Mouse (Mus musculus) lung, embryonic 14.5 days (tissue): Measurements from ENCODE around the gene Arfgap2. TPM values are rescaled to one million over a fixed set of nuclear protein-coding genes. Genes with fewer than 3 reads are reported as not detected.

Experiments
- ATAC-seq: fragments of 200-750 bp; cut with Nextera tagmentation; 2 replicates; pipeline ENCODE4 v1.8.0; 2017; ENCODE audit warnings: mild to moderate bottlenecking, moderate TSS enrichment, moderate library complexity; ENCODE audit not compliant: insufficient read depth
- DNase-seq: peaks from one replicate; pipeline ENCODE4 v3.0.0-alpha.2; 2015
- H3K27ac ChIP-seq: fragments of 300-500 bp; sonication (generic); 2 replicates; pipeline ENCODE4 v1.5.1; 2014; ENCODE audit warnings: low read depth, mild to moderate bottlenecking, moderate library complexity
- H3K27me3 ChIP-seq: fragments of 300-500 bp; sonication (generic); 2 replicates; pipeline ENCODE4 v1.6.1; 2014; ENCODE audit warnings: low read length, control low read depth; ENCODE audit not compliant: insufficient read depth
- H3K36me3 ChIP-seq: fragments of 300-500 bp; sonication (generic); 2 replicates; pipeline ENCODE4 v1.6.1; 2014; ENCODE audit warnings: control low read depth; ENCODE audit not compliant: insufficient read depth
- H3K4me1 ChIP-seq: fragments of 300-500 bp; sonication (generic); 2 replicates; pipeline ENCODE4 v1.6.1; 2014; ENCODE audit warnings: antibody characterized with exemption, control low read depth; ENCODE audit not compliant: insufficient read depth
- H3K4me2 ChIP-seq: fragments of 300-500 bp; sonication (generic); 2 replicates; pipeline ENCODE4 v1.6.1; 2014; ENCODE audit warnings: mild to moderate bottlenecking
- H3K4me3 ChIP-seq: fragments of 300-500 bp; sonication (generic); 2 replicates; pipeline ENCODE4 v1.5.1; 2014; ENCODE audit warnings: low read depth, low read length
- H3K9ac ChIP-seq: fragments of 300-500 bp; sonication (generic); 2 replicates; pipeline ENCODE4 v1.6.1; 2014
- H3K9me3 ChIP-seq: fragments of 300-500 bp; sonication (generic); 2 replicates; pipeline ENCODE4 v1.6.1; 2016; ENCODE audit warnings: low read depth, low read length, control low read depth
- CTCF ChIP-seq: IDR thresholded peaks from 2 replicates; pipeline ENCODE4 v1.5.1; 2016; ENCODE audit warnings: antibody characterized with exemption, low read depth
- WGBS: fragments of 180-500 bp; shearing (Covaris S2); extraction: QIAGEN DNeasy Blood & Tissue Kit; methylation state at CpG from one replicate; pipeline ENCODE4 v1.1.7; 2014; 5-methylcytosine and 5-hydroxymethylcytosine counted together
- polyA plus RNA-seq: library from polyadenylated mRNA; unstranded; fragments of >200 nt; fragmentation: Nextera tagmentation; extraction: Ambion mirVana; gene quantifications from 2 replicates; pipeline ENCODE4 v1.2.1, GENCODE M21; 2014

Arfgap2 gene
- polyA plus RNA-seq, 1 experiment from 2014 or later, result 81.1 TPM

DNA sequence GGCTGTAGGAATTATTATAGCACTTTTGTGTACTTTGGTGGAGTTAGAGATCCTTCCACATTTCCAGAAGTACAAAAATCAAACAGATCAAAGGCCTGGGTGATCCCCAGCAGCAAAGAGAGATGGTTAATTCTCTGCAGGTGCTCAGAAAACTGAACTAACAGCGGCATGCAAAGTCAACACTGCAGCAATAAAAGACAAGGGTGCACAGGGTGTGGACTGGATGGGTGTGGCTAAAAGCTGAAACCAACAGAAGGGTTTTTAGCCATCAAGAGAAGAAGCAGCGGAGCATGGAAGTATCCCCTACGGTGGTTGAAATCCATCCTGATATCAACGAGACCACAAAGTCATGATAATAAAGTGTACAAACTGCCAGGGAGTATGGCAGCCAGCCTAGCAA lies 57.7 kb downstream of the Arfgap2 start:
- Histone ChIP-seq H3K27ac (peak overlapping the region; percentile 15; the same call in 1 of the 2 replicates), H3K9me3 (no peaks in the 10 kb centered on the region), H3K4me3 (no peak overlapping the region), H3K9ac (no peak overlapping the region), H3K4me2 (no peak overlapping the region), H3K36me3 (no peaks in the 10 kb centered on the region), H3K27me3 (no peaks in the 10 kb centered on the region), H3K4me1 (0 out of 2 replicates have a peak, but pooled peaks cover 4% of the 10 kb centered on the region)
- TF ChIP-seq CTCF, result no peak
- ATAC-seq (no peak), DNase-seq (no peak)
- 70% methylated on average over 4 of the region's 4 CpGs for WGBS

DNA sequence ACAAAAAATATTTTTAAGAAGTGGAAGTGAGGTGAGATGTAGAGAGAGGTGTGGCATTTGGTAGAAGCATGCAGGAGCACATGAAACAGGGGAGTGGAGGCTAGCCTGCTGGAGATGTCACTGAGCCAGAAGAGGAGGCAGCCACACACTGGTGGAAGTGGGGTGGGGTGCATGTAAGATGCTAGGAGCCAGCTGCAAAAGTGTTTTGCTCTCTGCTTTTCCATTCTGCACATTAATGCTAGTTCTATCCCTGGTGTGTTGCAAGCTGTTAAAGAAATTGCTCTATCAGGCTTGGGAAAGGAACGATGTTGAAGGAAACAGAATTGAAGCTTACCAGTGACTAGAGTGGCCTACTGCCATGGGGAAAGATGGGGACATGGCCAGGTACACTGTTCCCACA lies 59.6 kb downstream of the Arfgap2 start:
- TF ChIP-seq CTCF, result no peak
- 0 out of 2 replicates have a peak overlapping the region, but pooled peaks have one; percentile 24 for H3K27ac ChIP-seq
- H3K9ac ChIP-seq, result no peak overlapping the region
- H3K4me2 ChIP-seq, result no peak overlapping the region
- no peak for DNase-seq
- H3K4me3 ChIP-seq, result no peak overlapping the region
- H3K4me1 ChIP-seq, result 0 out of 2 replicates have a peak, but pooled peaks cover 4% of the 10 kb centered on the region
- H3K36me3 ChIP-seq, result no peaks in the 10 kb centered on the region
- ATAC-seq, result no peak
- 81% methylated on average over 1 of the region's 1 CpGs for WGBS
- H3K9me3 ChIP-seq, result no peaks in the 10 kb centered on the region
- no peaks in the 10 kb centered on the region for H3K27me3 ChIP-seq

DNA sequence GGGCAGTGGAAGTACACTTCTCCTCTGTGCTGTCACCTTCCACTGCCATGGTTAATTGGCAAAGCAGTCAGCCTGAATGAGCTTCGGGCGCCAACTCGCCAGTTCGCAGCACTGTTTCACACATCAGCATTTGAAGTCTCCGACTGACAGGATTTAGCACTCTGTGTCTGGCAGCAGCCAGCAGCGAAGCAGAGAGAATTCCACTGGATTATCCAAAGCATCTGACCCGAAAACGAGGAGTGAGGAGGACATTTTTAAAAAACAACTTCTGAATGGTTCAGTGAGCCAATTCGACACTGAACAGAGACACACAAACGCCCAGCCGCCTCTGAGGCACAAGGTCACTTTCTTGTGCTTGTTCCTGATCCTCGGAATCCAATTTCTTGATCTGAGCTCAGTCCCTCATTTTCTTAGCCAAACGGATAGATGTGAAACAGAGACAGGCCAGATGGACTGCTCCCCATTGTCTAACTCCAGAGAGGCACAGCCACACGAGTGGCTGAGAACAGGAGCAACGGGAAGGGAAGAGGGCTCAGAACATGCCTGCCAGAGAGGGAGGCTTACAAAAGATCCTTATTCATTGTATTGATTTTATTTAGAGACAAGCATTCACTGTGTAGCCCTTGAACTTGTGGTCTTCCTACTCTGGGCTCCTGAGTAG lies 60.1 kb downstream of the Arfgap2 start:
- Histone ChIP-seq H3K27ac (peak overlapping the region; percentile 24; the same call in 1 of the 2 replicates), H3K9me3 (no peaks in the 10 kb centered on the region), H3K27me3 (no peaks in the 10 kb centered on the region), H3K4me2 (no peak overlapping the region), H3K36me3 (no peaks in the 10 kb centered on the region), H3K9ac (no peak overlapping the region), H3K4me1 (0 out of 2 replicates have a peak, but pooled peaks cover 4% of the 10 kb centered on the region), H3K4me3 (no peak overlapping the region)
- peak; percentile 45; the same call in 1 of the 2 replicates for ATAC-seq
- peak; percentile 76 for DNase-seq
- no peak for TF ChIP-seq CTCF
- 43% methylated on average over 15 of the region's 15 CpGs for WGBS

Other genes with a start within 250 kb of the Arfgap2 start
- 1.5 and 1.6 TPM in 2 replicates for gene Rapsn, start 229.4 kb upstream of the Arfgap2 start, polyA plus RNA-seq
- gene Psmc3, start 211.0 kb upstream of the Arfgap2 start, polyA plus RNA-seq, result 300 and 322 TPM in 2 replicates
- gene Slc39a13, start 194.6 kb upstream of the Arfgap2 start, polyA plus RNA-seq, result 29.0 and 33.3 TPM in 2 replicates
- gene Spi1, start 182.6 kb upstream of the Arfgap2 start, polyA plus RNA-seq, result 6.2 TPM in 2 replicates
- 0.47 and 7.7 TPM in 2 replicates for gene Mybpc3, start 146.8 kb upstream of the Arfgap2 start, polyA plus RNA-seq
- gene Madd, start 81.1 kb upstream of the Arfgap2 start, polyA plus RNA-seq, result 7.6 and 8.6 TPM in 2 replicates
- gene Nr1h3, start 62.1 kb upstream of the Arfgap2 start, polyA plus RNA-seq, result 14.2 and 15.7 TPM in 2 replicates
- gene Acp2, start 62.1 kb upstream of the Arfgap2 start, polyA plus RNA-seq, result 33.8 and 34.3 TPM in 2 replicates
- 14.6 and 17.3 TPM in 2 replicates for gene Ddb2, start 28.0 kb upstream of the Arfgap2 start, polyA plus RNA-seq
- 41.2 and 46.9 TPM in 2 replicates for gene Pacsin3, start 9.0 kb upstream of the Arfgap2 start, polyA plus RNA-seq
- gene 1110051M20Rik, start 179.7 kb downstream of the Arfgap2 start, polyA plus RNA-seq, result 73.3 and 73.4 TPM in 2 replicates
- gene Lrp4, start 192.5 kb downstream of the Arfgap2 start, polyA plus RNA-seq, result 7.6 TPM in 2 replicates